Mouse (Mus musculus): Measurements from ENCODE around the gene Ica1.

DNA sequence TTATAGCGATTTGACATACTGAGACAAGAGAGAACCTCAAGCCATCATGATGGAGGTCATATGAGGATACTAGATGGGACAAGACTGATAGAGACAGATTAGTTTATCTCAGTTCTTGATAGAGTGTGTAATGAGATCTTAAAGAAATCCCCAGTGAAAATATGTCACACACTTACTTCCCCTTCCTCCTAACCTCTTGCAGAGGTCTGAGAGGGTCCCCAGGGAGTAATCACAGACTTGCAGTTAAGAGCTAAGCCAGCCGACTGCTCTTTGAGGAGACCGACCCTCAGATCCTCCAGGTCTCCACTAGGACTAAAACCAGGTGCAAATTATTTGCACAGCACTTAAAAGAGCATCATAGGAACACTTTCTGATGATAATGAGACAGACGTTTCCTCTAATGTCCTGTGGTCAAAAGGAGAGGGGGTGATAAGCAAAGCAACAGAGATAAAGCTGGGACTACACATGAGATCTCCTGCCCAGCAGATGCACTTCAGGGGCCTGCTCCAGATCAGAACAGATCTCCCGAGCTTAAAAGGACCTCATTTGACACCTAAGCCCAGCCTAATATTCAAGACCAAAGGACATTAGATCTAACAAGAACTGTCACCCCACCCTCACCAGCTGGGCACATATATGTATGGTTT is 146.2 kb downstream of the Ica1 start:
- TF ChIP-seq FLI1 (IDR thresholded peaks at IDR 0.05; ENCODE audit: low read length): no peak
- TF ChIP-seq GATA1 (IDR thresholded peaks at IDR 0.05; ENCODE audit: borderline replicate concordance, low read length): no peak
